In the genomic region with DNA sequence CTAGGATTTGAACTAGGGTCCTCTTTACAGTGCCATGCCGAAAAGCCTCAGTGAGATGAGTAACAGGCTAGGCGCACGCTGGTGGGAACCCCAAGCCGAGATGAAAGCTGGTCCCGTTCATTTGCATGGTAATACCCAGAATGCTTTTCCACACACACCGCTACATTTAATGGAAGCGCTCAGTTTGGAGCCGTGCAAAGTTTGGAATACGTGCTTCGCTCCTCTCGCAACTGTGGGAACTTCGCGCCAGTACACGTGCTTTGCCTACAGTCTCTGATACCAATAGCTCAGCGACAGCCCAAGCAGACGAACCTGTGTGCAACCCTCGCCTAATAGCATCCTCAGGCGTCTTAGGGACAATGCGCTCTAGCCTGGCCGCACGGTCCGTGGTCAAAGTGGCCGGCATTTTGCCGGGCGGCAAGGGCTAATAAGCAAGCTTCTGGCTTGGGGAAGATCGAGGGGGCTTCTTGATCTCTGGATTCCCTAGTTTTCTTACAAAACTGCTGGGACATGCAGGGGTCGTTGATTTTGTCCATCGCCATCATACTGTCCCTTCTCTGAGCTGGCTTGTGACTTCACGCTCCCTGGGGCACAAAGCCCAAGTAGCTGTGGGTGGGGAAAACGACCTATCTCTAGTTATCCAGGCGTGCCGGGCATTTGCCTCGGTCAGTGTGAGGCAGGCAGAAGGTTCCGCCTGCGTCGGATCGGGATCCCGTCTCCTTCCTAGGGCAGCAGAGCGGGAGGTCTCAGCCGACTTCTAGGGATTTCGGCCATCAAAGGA, we compare ENCODE assay signal across 1 mouse cellular context.
TF ChIP-seq lines count a peak whose summit lies in the region.

A gene (plus strand): TSS at position 354 of the 781 bp plus-strand sequence.

TF ChIP-seq in CH12.LX, 34 proteins besides CTCF, POLR2A, EP300 and RAD21:
- TF ChIP-seq JUN (IDR thresholded peaks at IDR 0.05; ENCODE audit: insufficient read depth, low read depth, low read length) (no peak), SIN3A (IDR thresholded peaks at IDR 0.05; ENCODE audit: low read length) (no peak), RCOR1 (conservative IDR thresholded peaks at IDR 0.05; ENCODE audit: low read depth, low read length) (0 out of 2 replicates have a peak, but pooled peaks have one; percentile 2), MAX (IDR thresholded peaks at IDR 0.05; ENCODE audit: low read length) (0 out of 2 replicates have a peak, but pooled peaks have one; percentile 11), ZNF384 (IDR thresholded peaks at IDR 0.05; ENCODE audit: low read depth, low read length) (no peak), MYC (IDR thresholded peaks at IDR 0.05; ENCODE audit: low read depth, low read length) (no peak), MAZ (IDR thresholded peaks at IDR 0.05; ENCODE audit: low read depth, low read length) (no peak), MEF2A (IDR thresholded peaks at IDR 0.05; ENCODE audit: borderline replicate concordance, low read depth, low read length) (no peak)
